8 mouse cellular contexts compared by ENCODE assay signal in the genomic region with DNA sequence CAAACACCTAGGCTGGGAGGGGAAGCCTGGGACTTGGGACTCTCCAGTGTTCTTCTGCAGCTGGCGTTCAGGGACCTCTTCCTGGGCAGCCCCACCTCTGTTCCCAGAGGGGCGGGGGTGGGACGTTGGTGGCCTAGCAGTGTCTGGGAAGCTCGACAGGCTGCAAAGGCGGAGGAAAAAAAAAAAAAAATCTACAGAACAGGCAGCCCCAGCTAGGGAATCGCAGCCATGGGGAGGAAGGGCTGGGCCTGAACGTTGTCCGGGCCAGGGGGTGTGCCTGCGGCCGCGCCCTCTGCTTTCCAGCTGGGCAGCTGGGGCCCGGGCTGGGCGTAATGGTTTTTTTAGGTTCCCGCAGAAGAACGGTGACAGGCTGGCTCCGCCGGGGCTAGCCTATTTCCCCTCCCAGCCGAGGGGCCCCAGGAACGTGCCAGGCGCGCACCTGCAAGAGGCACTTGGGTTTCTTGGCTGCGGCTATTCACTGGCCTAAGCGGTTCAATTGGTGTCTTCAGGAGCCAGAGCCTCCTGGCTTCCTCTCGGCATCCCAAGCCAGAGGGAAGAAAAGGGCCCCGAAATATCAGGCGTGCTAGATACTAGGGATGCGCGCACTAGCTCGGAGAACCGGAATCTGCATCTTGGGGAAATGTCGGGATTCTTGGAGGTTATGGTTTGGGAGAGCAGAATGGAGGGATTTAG.
DNase-seq lines count a peak whose midpoint lies in the region; ATAC-seq lines count a peak whose summit lies in the region.

No protein-coding gene starts in this region.

- peaks cover 40% of the 10 kb centered on the region for H3K27me3 ChIP-seq in embryonic facial prominence, embryonic 12.5 days
- H3K27me3 ChIP-seq in hindbrain, embryonic 14.5 days (ENCODE audit: control insufficient read depth, insufficient read depth, low read length): peaks cover 59% of the 10 kb centered on the region

- H3K4me3 ChIP-seq in embryonic facial prominence, embryonic 12.5 days: peak overlapping the region; percentile 34
- H3K4me3 ChIP-seq in hindbrain, embryonic 14.5 days (replicated peaks; ENCODE audit: low read length): peak overlapping the region; percentile 14

- H3K4me2 ChIP-seq in embryonic facial prominence, embryonic 12.5 days (replicated peaks): peak overlapping the region; percentile 67
- H3K4me2 ChIP-seq in hindbrain, embryonic 14.5 days (replicated peaks): peak overlapping the region; percentile 52

- H3K36me3 ChIP-seq in embryonic facial prominence, embryonic 12.5 days: no peaks in the 10 kb centered on the region
- H3K36me3 ChIP-seq in hindbrain, embryonic 14.5 days (replicated peaks; ENCODE audit: control insufficient read depth, insufficient read depth): no peaks in the 10 kb centered on the region

- H3K27ac ChIP-seq in embryonic facial prominence, embryonic 12.5 days: peak overlapping the region; percentile 52
- H3K27ac ChIP-seq in hindbrain, embryonic 14.5 days: peak overlapping the region; percentile 86

- ATAC-seq in embryonic facial prominence, embryonic 12.5 days (ENCODE audit: insufficient number of reproducible peaks, insufficient read depth, low FRiP score, low TSS enrichment): no peak
- ATAC-seq in hindbrain, embryonic 14.5 days (ENCODE audit: low FRiP score): no peak

- under 1% methylated on average over 31 of the region's 31 CpGs for WGBS in embryonic facial prominence, embryonic 12.5 days
- 2% methylated on average over 30 of the region's 31 CpGs for WGBS in hindbrain, embryonic 14.5 days

- peak; percentile 96 for DNase-seq in heart, adult 11 months
- no peak for DNase-seq in heart, adult 9 months (ENCODE audit: low spot score in 2 of 2)
- no peak for DNase-seq in hindbrain, embryonic 14.5 days (ENCODE audit: low spot score)
- peak; percentile 48 for DNase-seq in lung, postnatal 36 days
- no peak for DNase-seq in layer of hippocampus, postnatal 25 days (ENCODE audit: extremely low spot score in 1 of 2, low spot score in 1 of 2)
- no peak for DNase-seq in testis, postnatal 14 days (ENCODE audit: low spot score)
- DNase-seq in adipocyte (ENCODE audit: low spot score): no peak

- peaks cover 68% of the 10 kb centered on the region for H3K4me1 ChIP-seq in embryonic facial prominence, embryonic 12.5 days
- peaks cover 49% of the 10 kb centered on the region for H3K4me1 ChIP-seq in hindbrain, embryonic 14.5 days (replicated peaks; ENCODE audit: control insufficient read depth, insufficient read depth, low read length)

- H3K9me3 ChIP-seq in embryonic facial prominence, embryonic 12.5 days: no peaks in the 10 kb centered on the region
- no peaks in the 10 kb centered on the region for H3K9me3 ChIP-seq in hindbrain, embryonic 14.5 days (ENCODE audit: control insufficient read depth, low read length)

- peak overlapping the region; percentile 50 for H3K9ac ChIP-seq in embryonic facial prominence, embryonic 12.5 days
- H3K9ac ChIP-seq in hindbrain, embryonic 14.5 days: peak overlapping the region; percentile 51

Comparison
In these comparisons a context has a peak if more than half of its experiments do, and no peak if none do; other contexts are left out.
1. DNase-seq: peak in heart, adult 11 months (single experiment) and lung, postnatal 36 days (single experiment); none in heart, adult 9 months (0 of 2), hindbrain, embryonic 14.5 days (single experiment), layer of hippocampus, postnatal 25 days (0 of 2), testis, postnatal 14 days (single experiment) and adipocyte (single experiment).